Mouse (Mus musculus): ENCODE measurements at regions not wholly inside any gene's neighbourhood (a gene's known extent, or its start where the extent isn't known, plus 50 kb on each side); places are given as distances from the start of the nearest gene placed in this dataset.

- DNase-seq (ENCODE audit: low spot score), result no peak
Observed at GRCm38 (mm10) chr9:68254218-68254617, 399.4 kb upstream of the Rora start.

- DNase-seq (ENCODE audit: low spot score), result no peak
Observed at GRCm38 (mm10) chr9:68268551-68268950, 385.0 kb upstream of the Rora start.

- no peak for DNase-seq (ENCODE audit: low spot score)
Observed at GRCm38 (mm10) chr9:68302232-68302925, 351.2 kb upstream of the Rora start.

GRCm38 (mm10) chr9:68330721-68331120 lies 322.9 kb upstream of the Rora start:
- DNase-seq (ENCODE audit: low spot score), result no peak

GRCm38 (mm10) chr9:68340921-68341320 lies 312.7 kb upstream of the Rora start:
- no peak for DNase-seq (ENCODE audit: low spot score)

GRCm38 (mm10) chr9:68341511-68341910 lies 312.1 kb upstream of the Rora start:
- no peak for DNase-seq (ENCODE audit: low spot score)

DNA sequence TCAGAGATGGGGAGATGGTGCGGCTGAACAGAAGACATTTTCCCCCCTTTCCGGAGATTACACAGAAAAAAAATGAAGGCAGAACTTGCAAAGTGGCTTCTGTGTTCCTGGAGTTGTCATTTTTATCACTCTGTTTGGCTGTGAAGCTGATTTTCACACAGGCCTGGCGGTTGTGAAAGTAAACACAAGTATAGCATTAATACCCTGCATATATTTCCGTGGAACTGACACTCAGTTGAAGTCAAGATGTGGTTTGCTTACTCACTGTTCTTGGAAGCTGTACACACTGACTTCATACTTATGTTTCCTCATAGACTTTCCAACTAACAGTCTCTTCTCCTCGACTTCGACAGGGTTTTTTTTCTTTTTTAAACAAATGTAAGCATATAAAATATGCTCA lies 306.2 kb upstream of the Rora start:
- DNase-seq (ENCODE audit: low spot score), result no peak

- no peak for DNase-seq (ENCODE audit: low spot score)
Observed at GRCm38 (mm10) chr9:68351466-68351865, 302.1 kb upstream of the Rora start.

DNA sequence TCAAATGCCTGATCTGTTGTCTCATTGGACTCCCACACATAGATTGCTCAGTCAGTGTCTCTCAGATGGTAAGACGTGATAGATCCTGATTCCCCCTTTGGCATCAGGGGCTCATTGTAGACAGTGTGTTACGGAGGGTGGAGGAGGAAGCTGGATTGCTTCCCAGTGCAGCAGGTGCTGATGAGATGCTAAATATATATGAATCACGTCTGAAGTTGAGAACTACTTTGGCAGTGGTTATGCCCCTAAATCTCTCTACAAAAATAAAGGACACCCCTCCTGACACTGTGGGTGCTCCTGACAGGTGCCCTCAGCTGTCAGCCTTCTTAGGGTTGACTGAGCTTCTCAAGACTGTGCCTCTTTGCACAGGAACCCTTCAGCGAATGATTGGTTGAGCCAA lies 299.1 kb upstream of the Rora start:
- DNase-seq (ENCODE audit: low spot score), result no peak

- no peak for DNase-seq (ENCODE audit: low spot score)
Observed at GRCm38 (mm10) chr9:68356078-68356477, 297.5 kb upstream of the Rora start.

DNA sequence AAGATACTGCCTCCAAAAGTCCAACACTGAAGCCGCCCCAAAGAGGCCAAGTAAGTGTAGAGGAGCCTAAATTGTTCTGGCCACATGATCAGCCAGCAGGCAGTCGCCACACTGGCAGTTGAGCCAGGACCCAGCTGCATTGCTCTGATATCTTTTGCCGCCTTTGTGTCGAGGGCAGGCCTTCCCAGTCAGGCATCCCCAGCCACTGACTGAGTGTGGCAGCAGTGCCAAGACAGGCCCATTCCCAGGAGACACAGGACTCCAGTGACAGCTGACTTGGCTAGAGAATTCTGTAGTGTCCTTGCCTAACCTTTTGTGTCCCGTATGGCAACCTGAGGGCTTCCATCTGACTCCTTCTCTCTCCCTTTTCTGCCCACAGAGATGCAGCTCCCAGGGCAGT lies 296.4 kb upstream of the Rora start:
- DNase-seq (ENCODE audit: low spot score), result no peak

GRCm38 (mm10) chr9:68366973-68367372 lies 286.6 kb upstream of the Rora start:
- DNase-seq (ENCODE audit: low spot score), result no peak

GRCm38 (mm10) chr9:68367556-68367955 lies 286.0 kb upstream of the Rora start:
- no peak for DNase-seq (ENCODE audit: low spot score)

GRCm38 (mm10) chr9:68372726-68373125 lies 280.9 kb upstream of the Rora start:
- no peak for DNase-seq (ENCODE audit: low spot score)

DNA sequence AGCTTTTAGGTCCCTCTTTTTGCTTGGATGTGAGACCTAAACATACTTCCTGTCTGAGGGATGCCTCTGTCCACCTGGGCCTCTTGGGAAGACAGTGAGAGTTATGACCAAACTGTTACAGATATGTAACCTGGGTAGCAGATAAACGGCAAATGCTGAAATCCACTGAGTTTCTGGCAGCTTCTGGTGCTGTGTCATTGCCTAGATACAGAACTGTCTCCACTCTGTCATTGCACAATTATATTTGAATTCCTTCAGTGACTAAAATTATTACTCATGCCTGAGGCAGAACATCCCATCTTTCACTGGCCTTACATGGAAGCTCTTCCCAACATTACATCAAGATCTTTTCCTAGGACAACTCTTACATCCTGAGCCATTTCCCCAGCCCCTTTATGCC lies 277.4 kb upstream of the Rora start:
- no peak for DNase-seq (ENCODE audit: low spot score)

- DNase-seq (ENCODE audit: low spot score), result no peak
Observed at GRCm38 (mm10) chr9:68381871-68382270, 271.7 kb upstream of the Rora start.

GRCm38 (mm10) chr9:68400930-68401329 lies 252.7 kb upstream of the Rora start:
- DNase-seq (ENCODE audit: low spot score), result peak; percentile 46

DNA sequence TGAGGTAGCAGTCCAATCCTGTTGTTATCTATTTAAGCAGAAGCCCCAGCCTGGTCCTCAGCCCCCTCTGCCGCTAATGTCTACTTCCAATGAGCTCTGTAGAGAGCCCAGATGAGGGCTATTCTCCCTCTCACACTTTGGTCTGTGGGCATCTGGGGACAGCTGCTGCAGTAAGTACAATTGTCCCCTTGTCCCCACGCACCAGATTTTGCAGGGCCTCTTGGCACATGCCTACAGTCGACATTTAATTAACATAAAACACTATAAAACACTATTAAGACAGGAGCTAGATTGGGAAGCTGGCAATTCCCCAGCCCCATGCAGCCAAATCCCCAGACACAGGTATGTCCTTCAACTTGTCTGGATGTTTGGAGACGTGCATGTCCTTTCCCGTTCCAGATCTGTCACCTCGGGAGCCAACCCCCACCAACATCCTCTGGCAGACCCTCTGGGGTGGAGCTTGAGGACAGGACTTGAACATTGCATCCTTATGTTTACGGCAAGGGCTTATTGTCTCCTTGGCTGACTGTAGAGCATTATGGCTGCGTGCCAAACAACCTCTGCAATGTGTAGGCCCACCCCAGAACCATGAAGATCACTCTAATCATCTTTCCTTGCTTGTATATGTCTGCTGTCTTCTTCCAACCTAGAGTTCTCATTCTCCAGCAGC lies 251.3 kb upstream of the Rora start:
- DNase-seq (ENCODE audit: low spot score), result no peak

- no peak for DNase-seq (ENCODE audit: low spot score)
Observed at GRCm38 (mm10) chr9:68402981-68403380, 250.6 kb upstream of the Rora start.

DNA sequence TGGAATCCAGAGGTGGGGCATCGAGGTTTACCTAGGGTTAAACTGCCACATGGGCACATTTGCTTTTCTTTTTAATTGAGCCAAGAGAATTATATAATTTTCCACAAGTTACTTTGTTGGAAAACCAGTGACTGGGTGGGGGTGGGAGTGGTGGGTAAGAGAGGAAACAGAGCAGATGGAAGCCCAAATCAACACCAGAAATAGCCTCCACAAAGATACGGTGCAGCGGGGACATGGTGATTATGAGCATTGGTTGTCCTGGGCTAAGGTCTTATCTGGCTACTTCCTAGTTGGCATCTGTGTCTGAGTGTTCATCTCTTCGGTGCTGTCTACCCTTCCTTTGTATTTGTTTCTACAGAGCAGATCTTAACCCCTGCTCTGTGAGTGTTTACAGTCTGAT lies 250.1 kb upstream of the Rora start:
- DNase-seq (ENCODE audit: low spot score), result no peak

GRCm38 (mm10) chr9:68409786-68410185 lies 243.8 kb upstream of the Rora start:
- DNase-seq (ENCODE audit: low spot score), result no peak

DNA sequence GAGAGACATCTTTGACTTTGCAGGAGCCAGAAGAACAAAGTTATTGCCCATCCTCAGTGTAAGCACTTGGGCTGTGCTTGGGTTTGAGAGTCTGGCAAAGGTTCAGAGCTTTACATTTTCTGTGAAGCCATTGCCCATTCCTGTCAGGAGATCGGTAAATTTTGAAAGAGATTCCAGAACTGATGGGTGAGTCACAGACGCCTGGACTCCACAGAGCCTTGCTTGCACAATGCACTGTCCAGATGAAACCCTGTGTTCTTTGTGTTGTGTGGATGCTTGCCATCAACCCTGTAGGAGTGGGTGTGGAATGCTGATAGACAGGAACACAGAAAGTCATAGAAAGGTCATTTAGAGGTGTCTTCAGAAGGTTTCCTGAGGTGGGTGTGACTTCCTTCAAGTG lies 227.3 kb upstream of the Rora start:
- no peak for DNase-seq (ENCODE audit: low spot score)

GRCm38 (mm10) chr9:68462755-68463154 lies 190.8 kb upstream of the Rora start:
- DNase-seq (ENCODE audit: low spot score), result no peak
